Mouse (Mus musculus) embryonic facial prominence, embryonic 11.5 days (tissue): Measurements from ENCODE around the gene Phospho1. TPM values are rescaled to one million over a fixed set of nuclear protein-coding genes. Genes with fewer than 3 reads are reported as not detected.

Source experiments
- ATAC-seq: fragments of 200-750 bp; cut with Nextera tagmentation; replicated peaks from 2 replicates; pipeline ENCODE4 v1.8.0; 2017; ENCODE audit warnings: low read depth; ENCODE audit not compliant: insufficient number of reproducible peaks, low FRiP score, low TSS enrichment
- DNase-seq: peaks from one replicate; pipeline ENCODE4 v3.0.0-alpha.2; 2015; ENCODE audit warnings: low spot score
- H3K27ac ChIP-seq: fragments of 300-500 bp; sonication (generic); replicated peaks from 2 replicates; pipeline ENCODE4 v1.5.1; 2014; ENCODE audit warnings: mild to moderate bottlenecking, low read depth, low read length, control low read depth
- H3K27me3 ChIP-seq: fragments of 300-500 bp; sonication (generic); 2 replicates; pipeline ENCODE4 v1.6.1; 2014; ENCODE audit warnings: mild to moderate bottlenecking, low read length, moderate library complexity, mixed read lengths; ENCODE audit not compliant: control insufficient read depth, insufficient read depth
- H3K36me3 ChIP-seq: fragments of 300-500 bp; sonication (generic); replicated peaks from 2 replicates; pipeline ENCODE4 v1.6.1; 2014; ENCODE audit warnings: low read depth, mild to moderate bottlenecking, low read length, moderate library complexity, mixed read lengths; ENCODE audit not compliant: control insufficient read depth, insufficient read depth
- H3K4me1 ChIP-seq: fragments of 300-500 bp; sonication (generic); 2 replicates; pipeline ENCODE4 v1.6.1; 2014; ENCODE audit warnings: low read length, mixed read lengths; ENCODE audit not compliant: control insufficient read depth, insufficient read depth
- H3K4me2 ChIP-seq: fragments of 300-500 bp; sonication (generic); 2 replicates; pipeline ENCODE4 v1.6.1; 2014; ENCODE audit warnings: low read depth, mild to moderate bottlenecking, control low read depth, low read length, moderate library complexity
- H3K4me3 ChIP-seq: fragments of 300-500 bp; sonication (generic); 2 replicates; pipeline ENCODE4 v1.5.1; 2014; ENCODE audit warnings: low read depth, low read length, control low read depth
- H3K9ac ChIP-seq: fragments of 300-500 bp; sonication (generic); replicated peaks from 2 replicates; pipeline ENCODE4 v1.6.1; 2014; ENCODE audit warnings: mild to moderate bottlenecking, control low read depth, low read length
- H3K9me3 ChIP-seq: fragments of 300-500 bp; sonication (generic); replicated peaks from 2 replicates; pipeline ENCODE4 v1.6.1; 2016; ENCODE audit warnings: mild to moderate bottlenecking, low read length, inconsistent platforms, mixed read lengths; ENCODE audit not compliant: control insufficient read depth
- WGBS: fragments of 180-500 bp; shearing (Covaris S2); extraction: QIAGEN DNeasy Blood & Tissue Kit; methylation state at CpG from one replicate; pipeline ENCODE4 v1.1.7; 2014; 5-methylcytosine and 5-hydroxymethylcytosine counted together
- polyA plus RNA-seq: library from polyadenylated mRNA; unstranded; fragments of >200 nt; fragmentation: Nextera tagmentation; extraction: Ambion mirVana; gene quantifications from 2 replicates; pipeline ENCODE4 v1.2.1, GENCODE M21; 2014

Phospho1 gene
- polyA plus RNA-seq, 1 experiment from 2014 or later, result not detected

GRCm38 (mm10) chr11:95814101-95814500 is 10.2 kb upstream of the Phospho1 start:
- no peak for ATAC-seq
- Histone ChIP-seq H3K4me1 (no peaks in the 10 kb centered on the region), H3K9ac (no peak overlapping the region), H3K4me2 (no peak overlapping the region), H3K36me3 (no peaks in the 10 kb centered on the region), H3K4me3 (no peak overlapping the region), H3K27me3 (no peaks in the 10 kb centered on the region), H3K9me3 (no peaks in the 10 kb centered on the region), H3K27ac (no peak overlapping the region)
- DNase-seq, result no peak
- WGBS, result 89% methylated on average over 2 of the region's 2 CpGs

- H3K27me3 ChIP-seq, result no peaks in the 10 kb centered on the region
- WGBS, result 73% methylated on average over 5 of the region's 5 CpGs
- H3K36me3 ChIP-seq, result no peaks in the 10 kb centered on the region
- ATAC-seq (no peak), DNase-seq (no peak)
- no peak overlapping the region for H3K9ac ChIP-seq
- no peaks in the 10 kb centered on the region for H3K4me1 ChIP-seq
- H3K27ac ChIP-seq, result no peak overlapping the region
- H3K9me3 ChIP-seq, result no peaks in the 10 kb centered on the region
- no peak overlapping the region for H3K4me2 ChIP-seq
- no peak overlapping the region for H3K4me3 ChIP-seq
Measured at GRCm38 (mm10) chr11:95814857-95815256, 9.4 kb upstream of the Phospho1 start.

- Histone ChIP-seq H3K27ac (no peak overlapping the region), H3K9me3 (no peaks in the 10 kb centered on the region), H3K27me3 (no peaks in the 10 kb centered on the region), H3K4me3 (no peak overlapping the region), H3K36me3 (no peaks in the 10 kb centered on the region), H3K4me2 (no peak overlapping the region), H3K9ac (no peak overlapping the region), H3K4me1 (no peaks in the 10 kb centered on the region)
- 83% methylated on average over 9 of the region's 9 CpGs for WGBS
- no peak for DNase-seq
- no peak for ATAC-seq
Measured at GRCm38 (mm10) chr11:95815412-95815811, 8.9 kb upstream of the Phospho1 start.

GRCm38 (mm10) chr11:95819138-95819537 is 5.2 kb upstream of the Phospho1 start:
- Histone ChIP-seq H3K4me2 (no peak overlapping the region), H3K27ac (no peak overlapping the region), H3K9me3 (no peaks in the 10 kb centered on the region), H3K4me3 (no peak overlapping the region), H3K9ac (no peak overlapping the region), H3K4me1 (no peaks in the 10 kb centered on the region), H3K36me3 (no peaks in the 10 kb centered on the region), H3K27me3 (peaks cover 3% of the 10 kb centered on the region; the same call in 1 of the 2 replicates)
- ATAC-seq (no peak), DNase-seq (no peak)
- 84% methylated on average over 8 of the region's 8 CpGs for WGBS

GRCm38 (mm10) chr11:95821511-95821910 is 2.8 kb upstream of the Phospho1 start:
- H3K9me3 ChIP-seq, result no peaks in the 10 kb centered on the region
- no peaks in the 10 kb centered on the region for H3K36me3 ChIP-seq
- WGBS, result 83% methylated on average over 3 of the region's 3 CpGs
- DNase-seq (no peak), ATAC-seq (no peak)
- H3K4me2 ChIP-seq, result no peak overlapping the region
- no peak overlapping the region for H3K9ac ChIP-seq
- no peak overlapping the region for H3K4me3 ChIP-seq
- no peaks in the 10 kb centered on the region for H3K4me1 ChIP-seq
- peaks cover 14% of the 10 kb centered on the region for H3K27me3 ChIP-seq
- no peak overlapping the region for H3K27ac ChIP-seq

- ATAC-seq (no peak), DNase-seq (no peak)
- Histone ChIP-seq H3K9me3 (no peaks in the 10 kb centered on the region), H3K27ac (no peak overlapping the region), H3K4me2 (no peak overlapping the region), H3K9ac (no peak overlapping the region), H3K4me1 (no peaks in the 10 kb centered on the region), H3K27me3 (peaks cover 17% of the 10 kb centered on the region), H3K4me3 (no peak overlapping the region), H3K36me3 (no peaks in the 10 kb centered on the region)
- WGBS, result 89% methylated on average over 4 of the region's 4 CpGs
Measured at GRCm38 (mm10) chr11:95822437-95822836, 1.9 kb upstream of the Phospho1 start.

- Histone ChIP-seq H3K4me2 (peak overlapping the region; percentile 77), H3K36me3 (no peaks in the 10 kb centered on the region), H3K9ac (peak overlapping the region; percentile 66), H3K9me3 (no peaks in the 10 kb centered on the region), H3K4me3 (peak overlapping the region; percentile 61), H3K27me3 (peaks cover 30% of the 10 kb centered on the region), H3K27ac (no peak overlapping the region), H3K4me1 (no peaks in the 10 kb centered on the region)
- DNase-seq, result no peak
- ATAC-seq, result peak; percentile 40
- 3% methylated on average over 11 of the region's 11 CpGs for WGBS
Measured at GRCm38 (mm10) chr11:95824877-95825243, 561 bp downstream of the Phospho1 start.

GRCm38 (mm10) chr11:95825625-95826024 is 1.3 kb downstream of the Phospho1 start:
- no peak overlapping the region for H3K4me3 ChIP-seq
- H3K4me1 ChIP-seq, result 0 out of 2 replicates have a peak, but pooled peaks cover 4% of the 10 kb centered on the region
- no peaks in the 10 kb centered on the region for H3K9me3 ChIP-seq
- H3K4me2 ChIP-seq, result no peak overlapping the region
- H3K27me3 ChIP-seq, result peaks cover 38% of the 10 kb centered on the region
- ATAC-seq, result no peak
- H3K9ac ChIP-seq, result no peak overlapping the region
- WGBS, result 52% methylated on average over 3 of the region's 3 CpGs
- no peak overlapping the region for H3K27ac ChIP-seq
- no peak for DNase-seq
- no peaks in the 10 kb centered on the region for H3K36me3 ChIP-seq
